Mouse (Mus musculus): ENCODE results near the gene Clip3. TPM values are rescaled to one million over a fixed set of nuclear protein-coding genes. Genes with fewer than 3 reads are reported as not detected.

The Clip3 gene
- total and polyA plus RNA-seq, 2 experiments from 2014 or later, result 108 to 178 TPM

DNA sequence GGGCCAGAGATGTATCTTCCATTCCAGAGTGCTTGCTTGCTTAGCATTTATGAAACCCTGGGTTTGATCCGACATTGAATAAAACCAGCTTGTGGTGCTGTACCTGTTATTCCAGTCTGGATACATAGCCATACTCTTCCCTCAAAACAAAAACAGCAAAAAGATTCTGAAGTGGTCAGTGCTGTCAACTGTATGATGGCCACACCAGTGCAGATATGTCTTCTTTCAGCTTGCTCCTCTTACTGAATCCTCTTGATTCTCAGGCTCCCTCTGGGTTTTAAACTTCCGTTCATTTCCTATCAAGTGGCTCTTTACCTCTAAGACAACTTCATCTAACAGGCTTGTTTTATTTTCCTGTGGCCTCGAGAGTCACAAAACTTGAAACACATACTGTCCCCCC lies 32.3 kb downstream of the Clip3 start, which contains the start of gene Sdhaf1:
Sdhaf1 (minus strand) TSS at position 101 of the 400 bp plus-strand sequence.
- Histone ChIP-seq H3K9me3 (ENCODE audit: low read length) (no peaks in the 10 kb centered on the region), H3K4me2 (ENCODE audit: low read depth) (peak within 1 kb of the TSS; percentile 80; the same call in 1 of the 2 replicates), H3K36me3 (ENCODE audit: insufficient read depth) (no peaks in the 10 kb centered on the region), H3K4me3 (ENCODE audit: low read depth, low read length) (no peak within 1 kb of the TSS), H3K4me1 (ENCODE audit: insufficient read depth) (peaks cover 7% of the 10 kb centered on the region), H3K9ac (no peak within 1 kb of the TSS), H3K27ac (ENCODE audit: low read depth, low read length) (no peak within 1 kb of the TSS), H3K27me3 (ENCODE audit: insufficient read depth, low read length) (no peaks in the 10 kb centered on the region)
- DNase-seq (no peak), ATAC-seq (no peak)
- TF ChIP-seq CTCF (IDR thresholded peaks at IDR 0.05; ENCODE audit: low read depth), result no peak
- 72% methylated on average over 3 of the region's 3 CpGs for WGBS

DNA sequence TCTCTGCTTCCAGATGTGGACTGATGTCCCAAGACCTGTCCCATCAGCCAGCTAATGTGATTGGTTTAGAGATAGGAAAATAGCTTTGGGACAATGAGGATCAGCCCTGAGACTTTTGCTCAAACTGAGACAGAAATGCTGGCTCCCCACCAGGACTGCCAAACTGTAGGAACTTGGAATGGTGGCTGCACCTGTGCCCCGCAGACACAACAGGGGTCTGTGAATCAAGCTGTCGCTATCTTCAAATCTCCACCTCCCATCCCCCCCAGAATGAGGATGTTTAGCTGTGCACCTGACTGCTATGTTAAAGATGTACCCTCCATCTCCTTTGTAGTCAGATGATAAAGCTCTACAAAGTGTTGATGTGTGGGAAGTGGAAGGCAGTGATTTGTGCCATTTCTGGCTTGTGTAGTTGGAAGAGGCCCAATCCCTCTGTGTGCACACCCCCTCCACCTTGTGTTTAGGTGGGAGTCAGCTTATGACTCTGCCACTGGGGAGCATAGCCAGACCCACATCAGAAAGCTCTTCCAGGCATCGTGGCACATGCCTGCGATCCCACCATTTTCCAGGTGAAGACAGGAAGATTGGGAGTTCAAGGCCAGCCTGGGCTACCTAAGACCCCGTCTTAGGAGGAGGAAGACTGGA lies 32.9 kb downstream of the Clip3 start:
- ATAC-seq, result no peak
- Histone ChIP-seq H3K4me2 (ENCODE audit: low read depth) (no peak overlapping the region), H3K9me3 (ENCODE audit: low read length) (no peaks in the 10 kb centered on the region)

DNA sequence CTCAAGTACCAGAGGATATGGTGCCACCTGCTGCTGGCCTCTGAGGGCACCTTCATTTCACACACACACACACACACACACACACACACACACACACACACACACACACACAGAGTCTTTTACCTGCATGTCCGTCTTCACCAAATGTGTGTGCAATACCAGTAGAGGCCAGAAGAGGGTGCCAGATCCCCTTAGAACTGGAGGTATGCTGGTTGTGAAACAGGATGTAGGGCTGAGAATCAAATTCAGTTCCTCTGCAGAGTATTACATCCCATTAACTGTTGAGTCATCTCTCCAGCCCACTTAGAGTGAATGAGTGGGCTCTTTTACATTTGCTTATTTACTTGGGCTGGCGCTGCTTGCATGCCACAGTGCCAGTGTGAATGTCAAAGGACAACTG lies 33.8 kb downstream of the Clip3 start:
- WGBS, result 49% methylated on average over 2 of the region's 2 CpGs
- no peak overlapping the region for H3K4me3 ChIP-seq (ENCODE audit: low read depth, low read length)
- ATAC-seq (no peak), DNase-seq (no peak)
- peak; percentile 67 for TF ChIP-seq CTCF (IDR thresholded peaks at IDR 0.05; ENCODE audit: low read depth)
- H3K9ac ChIP-seq, result no peak overlapping the region
- H3K36me3 ChIP-seq (ENCODE audit: insufficient read depth), result no peaks in the 10 kb centered on the region
- H3K4me2 ChIP-seq (ENCODE audit: low read depth), result no peak overlapping the region
- no peaks in the 10 kb centered on the region for H3K27me3 ChIP-seq (ENCODE audit: insufficient read depth, low read length)
- H3K4me1 ChIP-seq (ENCODE audit: insufficient read depth), result peaks cover 7% of the 10 kb centered on the region
- no peak overlapping the region for H3K27ac ChIP-seq (ENCODE audit: low read depth, low read length)
- no peaks in the 10 kb centered on the region for H3K9me3 ChIP-seq (ENCODE audit: low read length)

More for the DNA sequence above, 32.9 kb downstream of the Clip3 start:
- H3K9ac ChIP-seq, result no peak overlapping the region
- DNase-seq, result no peak
- H3K4me3 ChIP-seq (ENCODE audit: low read depth, low read length), result no peak overlapping the region
- no peaks in the 10 kb centered on the region for H3K36me3 ChIP-seq (ENCODE audit: insufficient read depth)
- H3K4me1 ChIP-seq (ENCODE audit: insufficient read depth), result peaks cover 7% of the 10 kb centered on the region
- no peak for TF ChIP-seq CTCF (IDR thresholded peaks at IDR 0.05; ENCODE audit: low read depth)
- WGBS, result 86% methylated on average over 5 of the region's 5 CpGs
- H3K27me3 ChIP-seq (ENCODE audit: insufficient read depth, low read length), result no peaks in the 10 kb centered on the region
- no peak overlapping the region for H3K27ac ChIP-seq (ENCODE audit: low read depth, low read length)

DNA sequence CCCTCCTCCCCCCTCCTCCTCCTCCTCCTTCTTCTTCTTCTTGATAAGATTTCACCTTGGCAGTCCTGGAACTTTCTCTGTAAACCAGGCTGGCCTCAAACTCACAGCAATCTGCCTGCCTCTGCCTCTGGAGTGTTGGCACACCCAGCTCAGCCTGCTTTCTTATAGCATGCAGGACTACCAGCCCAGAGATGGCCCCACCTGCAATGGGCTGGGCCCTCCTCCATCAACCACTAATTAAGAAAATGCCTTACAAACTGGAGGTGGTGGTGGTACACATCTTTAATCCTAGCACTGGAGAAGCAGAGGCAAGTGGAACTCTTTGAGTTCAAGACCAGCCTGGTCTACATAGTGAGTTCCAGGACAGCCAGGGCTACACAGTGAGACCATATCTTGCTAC lies 34.9 kb downstream of the Clip3 start:
- peaks cover under 1% of the 10 kb centered on the region for H3K4me1 ChIP-seq (ENCODE audit: insufficient read depth)
- no peak overlapping the region for H3K9ac ChIP-seq
- H3K27me3 ChIP-seq (ENCODE audit: insufficient read depth, low read length), result no peaks in the 10 kb centered on the region
- DNase-seq (no peak), ATAC-seq (no peak)
- no peak for TF ChIP-seq CTCF (IDR thresholded peaks at IDR 0.05; ENCODE audit: low read depth)
- H3K9me3 ChIP-seq (ENCODE audit: low read length), result no peaks in the 10 kb centered on the region
- H3K4me2 ChIP-seq (ENCODE audit: low read depth), result no peak overlapping the region
- H3K27ac ChIP-seq (ENCODE audit: low read depth, low read length), result no peak overlapping the region
- no peak overlapping the region for H3K4me3 ChIP-seq (ENCODE audit: low read depth, low read length)
- no peaks in the 10 kb centered on the region for H3K36me3 ChIP-seq (ENCODE audit: insufficient read depth)

DNA sequence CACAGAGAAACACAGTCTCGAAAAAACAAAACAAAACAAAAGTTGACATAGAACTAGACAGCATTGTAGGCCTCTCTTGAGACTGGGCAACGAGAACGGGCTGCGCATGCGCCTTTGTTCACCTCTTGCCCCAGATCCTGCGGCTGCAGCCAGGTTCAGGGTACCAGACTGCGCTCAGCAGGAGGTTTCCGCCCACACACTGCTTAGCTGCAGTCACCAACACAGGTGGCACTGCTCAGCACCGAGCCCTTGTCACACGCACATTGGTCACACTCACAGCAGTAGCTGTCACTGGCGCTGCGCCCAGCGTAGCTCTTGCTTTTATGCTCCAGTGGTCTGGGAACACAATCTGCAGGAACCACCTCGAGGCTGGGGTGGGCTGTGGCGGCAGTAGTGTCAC lies 35.6 kb downstream of the Clip3 start:
- Histone ChIP-seq H3K9me3 (ENCODE audit: low read length) (no peaks in the 10 kb centered on the region), H3K4me3 (ENCODE audit: low read depth, low read length) (no peak overlapping the region), H3K27me3 (ENCODE audit: insufficient read depth, low read length) (no peaks in the 10 kb centered on the region), H3K4me1 (ENCODE audit: insufficient read depth) (peaks cover 3% of the 10 kb centered on the region), H3K9ac (no peak overlapping the region), H3K4me2 (ENCODE audit: low read depth) (no peak overlapping the region), H3K27ac (ENCODE audit: low read depth, low read length) (no peak overlapping the region), H3K36me3 (ENCODE audit: insufficient read depth) (no peaks in the 10 kb centered on the region)
- WGBS, result 55% methylated on average over 15 of the region's 15 CpGs
- no peak for TF ChIP-seq CTCF (IDR thresholded peaks at IDR 0.05; ENCODE audit: low read depth)
- ATAC-seq (no peak), DNase-seq (no peak)

DNA sequence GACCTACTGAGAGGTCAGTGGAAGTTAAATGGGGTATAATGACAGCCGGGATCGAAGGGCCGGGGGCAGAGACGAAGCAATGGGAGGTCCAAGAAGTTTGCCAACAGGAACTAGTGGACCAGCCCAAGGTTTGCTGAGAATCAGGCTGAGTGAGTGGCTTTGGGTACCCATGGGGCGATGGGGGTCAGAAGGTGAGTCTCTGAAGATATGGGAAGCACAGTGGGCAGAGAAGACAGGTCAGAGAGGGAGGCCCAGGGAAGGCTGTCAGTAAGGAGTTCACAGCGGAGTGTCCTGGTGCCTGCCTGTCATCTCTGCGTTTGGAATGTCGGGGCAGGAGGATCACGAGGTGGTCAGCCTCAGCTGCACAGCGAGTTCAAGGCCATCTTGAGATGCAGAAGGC lies 36.9 kb downstream of the Clip3 start:
- no peak for DNase-seq
- Histone ChIP-seq H3K27me3 (ENCODE audit: insufficient read depth, low read length) (no peaks in the 10 kb centered on the region), H3K4me2 (ENCODE audit: low read depth) (no peak overlapping the region), H3K4me3 (ENCODE audit: low read depth, low read length) (no peak overlapping the region), H3K27ac (ENCODE audit: low read depth, low read length) (no peak overlapping the region), H3K36me3 (ENCODE audit: insufficient read depth) (no peaks in the 10 kb centered on the region), H3K9me3 (ENCODE audit: low read length) (no peaks in the 10 kb centered on the region), H3K4me1 (ENCODE audit: insufficient read depth) (peaks cover 3% of the 10 kb centered on the region; the same call in 1 of the 2 replicates), H3K9ac (no peak overlapping the region)
- TF ChIP-seq CTCF (IDR thresholded peaks at IDR 0.05; ENCODE audit: low read depth), result no peak
- WGBS, result 53% methylated on average over 10 of the region's 10 CpGs
- no peak for ATAC-seq

DNA sequence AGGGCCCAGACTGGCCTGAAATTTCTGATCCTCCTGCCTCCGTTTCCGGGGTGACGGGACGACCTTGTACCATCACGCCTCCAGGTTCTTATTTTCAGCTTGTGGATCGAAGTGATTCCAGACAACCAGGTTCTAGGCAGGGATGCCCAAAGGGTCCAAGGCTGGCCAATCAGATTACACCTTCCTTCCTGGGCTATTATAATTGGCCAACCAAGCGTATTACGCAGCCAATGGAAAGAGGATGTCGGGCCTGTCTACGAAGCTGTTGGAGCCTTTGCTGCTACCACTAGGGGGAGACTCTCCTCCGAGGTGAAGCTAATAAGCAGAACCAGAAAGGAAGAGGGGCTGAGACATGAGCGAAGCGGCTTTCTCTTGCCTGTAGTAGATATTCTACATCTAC lies 40.4 kb downstream of the Clip3 start:
- peak overlapping the region; percentile 23 for H3K4me3 ChIP-seq (ENCODE audit: low read depth, low read length)
- H3K27me3 ChIP-seq (ENCODE audit: insufficient read depth, low read length), result no peaks in the 10 kb centered on the region
- H3K27ac ChIP-seq (ENCODE audit: low read depth, low read length), result peak overlapping the region; percentile 54; the same call in 1 of the 2 replicates
- peak; percentile 92 for TF ChIP-seq CTCF (IDR thresholded peaks at IDR 0.05; ENCODE audit: low read depth)
- WGBS, result 3% methylated on average over 13 of the region's 13 CpGs
- H3K4me2 ChIP-seq (ENCODE audit: low read depth), result peak overlapping the region; percentile 40
- DNase-seq, result peak; percentile 96
- H3K9ac ChIP-seq, result peak overlapping the region; percentile 25; the same call in 1 of the 2 replicates
- H3K9me3 ChIP-seq (ENCODE audit: low read length), result no peaks in the 10 kb centered on the region
- peaks cover 7% of the 10 kb centered on the region for H3K4me1 ChIP-seq (ENCODE audit: insufficient read depth)
- peak; percentile 96 for ATAC-seq
- no peaks in the 10 kb centered on the region for H3K36me3 ChIP-seq (ENCODE audit: insufficient read depth)
